In the genomic region with DNA sequence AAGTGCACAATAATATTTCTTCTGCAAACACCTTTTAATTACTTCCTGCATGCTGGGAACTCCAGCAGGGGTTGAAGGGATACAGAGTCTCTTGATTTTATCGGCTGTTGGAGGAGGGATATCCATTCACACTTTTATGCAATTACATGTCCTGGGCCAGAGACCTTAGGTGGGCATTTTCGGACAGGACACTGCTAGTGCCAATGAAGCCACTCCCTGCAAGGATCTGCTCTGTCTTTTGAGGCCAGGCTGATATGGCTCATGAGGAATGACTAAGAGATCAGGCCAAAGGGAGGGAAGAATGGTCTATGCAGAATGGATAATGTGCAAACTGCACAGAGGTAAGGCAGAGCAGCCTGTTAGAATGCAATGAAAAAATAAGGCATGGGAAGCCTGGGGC, we compare ENCODE assay signal across 22 mouse cellular contexts.
DNase-seq lines count a peak whose midpoint lies in the region; ATAC-seq and TF ChIP-seq lines count a peak whose summit lies in the region.
"Had no signal": no experiment of that assay in that cellular context is flagged by ENCODE, and none has a peak within 500 bp of the region (broad histone marks: within the 10 kb centered on the region; RNA-seq: fewer than 3 reads in every experiment).

No protein-coding gene starts in this region.

- intact Hi-C loops in heart, adult 2 months (cut with DNase I) = no loop called here

- H3K36me3 ChIP-seq in heart, adult 2 months (ENCODE audit: control insufficient read depth, insufficient read depth, low read length) = no peaks in the 10 kb centered on the region; the same call in 1 of the 2 replicates
- no peaks in the 10 kb centered on the region for H3K36me3 ChIP-seq in heart, embryonic 10.5 days
- no peaks in the 10 kb centered on the region for H3K36me3 ChIP-seq in intestine, embryonic 14.5 days (ENCODE audit: control insufficient read depth, insufficient read depth, low read length)
- no peaks in the 10 kb centered on the region for H3K36me3 ChIP-seq in intestine, embryonic 15.5 days
- H3K36me3 ChIP-seq in midbrain, embryonic 11.5 days (ENCODE audit: control insufficient read depth, insufficient read depth, low read length) = no peaks in the 10 kb centered on the region
- no peaks in the 10 kb centered on the region for H3K36me3 ChIP-seq in midbrain, embryonic 10.5 days
- H3K36me3 ChIP-seq: G1E had no signal

- no peak for TF ChIP-seq POLR2A in heart, adult 2 months (IDR thresholded peaks at IDR 0.05; ENCODE audit: insufficient read depth, low read depth, low read length)

- no peak overlapping the region for H3K4me2 ChIP-seq in intestine, embryonic 14.5 days (ENCODE audit: low read length)
- no peak overlapping the region for H3K4me2 ChIP-seq in intestine, embryonic 15.5 days (replicated peaks)
- no peak overlapping the region for H3K4me2 ChIP-seq in midbrain, embryonic 11.5 days

- no peaks in the 10 kb centered on the region for H3K79me2 ChIP-seq in heart, adult 2 months (replicated peaks; ENCODE audit: control insufficient read depth, insufficient read depth, low read length)

- 76% methylated on average over 2 of the region's 2 CpGs for WGBS in heart, adult 2 months
- WGBS in heart, embryonic 10.5 days = 75% methylated on average over 2 of the region's 2 CpGs
- 71% methylated on average over 2 of the region's 2 CpGs for WGBS in intestine, embryonic 14.5 days
- 76% methylated on average over 2 of the region's 2 CpGs for WGBS in intestine, embryonic 15.5 days
- WGBS in midbrain, embryonic 11.5 days = 77% methylated on average over 2 of the region's 2 CpGs
- 79% methylated on average over 2 of the region's 2 CpGs for WGBS in midbrain, embryonic 10.5 days

- H3K27me3 ChIP-seq in heart, adult 2 months (ENCODE audit: control insufficient read depth, insufficient read depth, low read length) = no peaks in the 10 kb centered on the region
- no peaks in the 10 kb centered on the region for H3K27me3 ChIP-seq in heart, embryonic 10.5 days (ENCODE audit: insufficient read depth, poor library complexity, severe bottlenecking)
- no peaks in the 10 kb centered on the region for H3K27me3 ChIP-seq in intestine, embryonic 14.5 days (replicated peaks; ENCODE audit: control insufficient read depth, insufficient read depth, low read length)
- H3K27me3 ChIP-seq in intestine, embryonic 15.5 days (replicated peaks) = no peaks in the 10 kb centered on the region
- no peaks in the 10 kb centered on the region for H3K27me3 ChIP-seq in midbrain, embryonic 11.5 days (ENCODE audit: control insufficient read depth, insufficient read depth, low read length)
- no peaks in the 10 kb centered on the region for H3K27me3 ChIP-seq in midbrain, embryonic 10.5 days (ENCODE audit: low read depth, poor library complexity, severe bottlenecking)
- H3K27me3 ChIP-seq: CH12.LX, Patski had no signal

- peaks cover 3% of the 10 kb centered on the region for H3K4me1 ChIP-seq in heart, adult 2 months (ENCODE audit: control insufficient read depth, insufficient read depth, low read length)
- H3K4me1 ChIP-seq in heart, embryonic 10.5 days = peaks cover 4% of the 10 kb centered on the region; the same call in 1 of the 2 replicates
- H3K4me1 ChIP-seq in intestine, embryonic 14.5 days (replicated peaks; ENCODE audit: control insufficient read depth, insufficient read depth, low read length) = no peaks in the 10 kb centered on the region
- H3K4me1 ChIP-seq in intestine, embryonic 15.5 days (replicated peaks) = no peaks in the 10 kb centered on the region
- H3K4me1 ChIP-seq in midbrain, embryonic 11.5 days (ENCODE audit: control insufficient read depth, insufficient read depth, low read length) = no peaks in the 10 kb centered on the region
- no peaks in the 10 kb centered on the region for H3K4me1 ChIP-seq in midbrain, embryonic 10.5 days

- DNase-seq in heart, adult 11 months = peak; percentile 68
- no peak for DNase-seq in heart, adult 2 months
- peak; percentile 25 for DNase-seq in heart, embryonic 10.5 days (ENCODE audit: low spot score)
- DNase-seq in heart, postnatal 4 days = no peak
- DNase-seq in intestine, embryonic 14.5 days (ENCODE audit: low spot score) = peak; percentile 39
- peak; percentile 57 for DNase-seq in midbrain, embryonic 11.5 days (ENCODE audit: low spot score, missing footprints)
- DNase-seq in midbrain, embryonic 10.5 days (ENCODE audit: low spot score) = no peak
- DNase-seq: adrenal gland, adult 2 months; adrenal gland, adult 8-10 months; adrenal gland, postnatal 10 days; adrenal gland, postnatal 14 days; adrenal gland, postnatal 25 days; adrenal gland, postnatal 36 days; B cell, adult 2 months; cerebellum, adult 11 months; cerebellum, adult 11-12 months had no signal

- H3K27ac ChIP-seq in heart, adult 2 months = no peak overlapping the region
- no peak overlapping the region for H3K27ac ChIP-seq in heart, embryonic 10.5 days
- no peak overlapping the region for H3K27ac ChIP-seq in intestine, embryonic 14.5 days (ENCODE audit: low read depth)
- H3K27ac ChIP-seq in intestine, embryonic 15.5 days = no peak overlapping the region
- no peak overlapping the region for H3K27ac ChIP-seq in midbrain, embryonic 11.5 days (ENCODE audit: low read depth, low read length)
- no peak overlapping the region for H3K27ac ChIP-seq in midbrain, embryonic 10.5 days (replicated peaks)

- no peak for TF ChIP-seq CTCF in heart, adult 2 months (IDR thresholded peaks at IDR 0.05)

- no peak for TF ChIP-seq EP300 in heart, adult 2 months (IDR thresholded peaks at IDR 0.05; ENCODE audit: insufficient read depth, low read depth, low read length)

- no peak for ATAC-seq in intestine, embryonic 14.5 days (replicated peaks; ENCODE audit: low FRiP score, low TSS enrichment, low read depth)
- ATAC-seq in intestine, embryonic 15.5 days = no peak
- no peak for ATAC-seq in midbrain, embryonic 11.5 days (ENCODE audit: low FRiP score)
- ATAC-seq: activated CD4-positive, CD25-positive, alpha-beta regulatory T cell, adult 4 months; CD4-positive, CD25-positive, alpha-beta regulatory T cell, adult 4 months; Patski had no signal

- no peaks in the 10 kb centered on the region for H3K9me3 ChIP-seq in heart, embryonic 10.5 days
- no peaks in the 10 kb centered on the region for H3K9me3 ChIP-seq in intestine, embryonic 14.5 days (ENCODE audit: control insufficient read depth, low read length)
- no peaks in the 10 kb centered on the region for H3K9me3 ChIP-seq in intestine, embryonic 15.5 days
- no peaks in the 10 kb centered on the region for H3K9me3 ChIP-seq in midbrain, embryonic 11.5 days (ENCODE audit: control insufficient read depth, low read length)
- H3K9me3 ChIP-seq in midbrain, embryonic 10.5 days (replicated peaks) = no peaks in the 10 kb centered on the region
- H3K9me3 ChIP-seq: G1E had no signal

- no peak overlapping the region for H3K9ac ChIP-seq in heart, adult 2 months (ENCODE audit: low read depth, low read length)
- H3K9ac ChIP-seq in intestine, embryonic 14.5 days (ENCODE audit: low read length) = no peak overlapping the region
- H3K9ac ChIP-seq in intestine, embryonic 15.5 days = no peak overlapping the region
- no peak overlapping the region for H3K9ac ChIP-seq in midbrain, embryonic 11.5 days (ENCODE audit: low read length)

- H3K4me3 ChIP-seq in heart, adult 2 months = no peak overlapping the region
- H3K4me3 ChIP-seq in heart, embryonic 10.5 days = no peak overlapping the region
- H3K4me3 ChIP-seq in intestine, embryonic 14.5 days (ENCODE audit: low read depth, low read length) = no peak overlapping the region
- H3K4me3 ChIP-seq in intestine, embryonic 15.5 days (replicated peaks) = no peak overlapping the region
- H3K4me3 ChIP-seq in midbrain, embryonic 11.5 days (ENCODE audit: low read depth, low read length) = no peak overlapping the region
- H3K4me3 ChIP-seq in midbrain, embryonic 10.5 days = no peak overlapping the region

Comparison
In these comparisons a context has a peak if more than half of its experiments do, and no peak if none do; other contexts are left out.
1. DNase-seq: peak in heart, adult 11 months (single experiment), heart, embryonic 10.5 days (single experiment), intestine, embryonic 14.5 days (single experiment) and midbrain, embryonic 11.5 days (single experiment); none in heart, adult 2 months (0 of 2), heart, postnatal 4 days (single experiment) and midbrain, embryonic 10.5 days (single experiment).